Mouse (Mus musculus): ENCODE results near the gene Fgf3.

- TF ChIP-seq POLR2A (IDR thresholded peaks at IDR 0.05; ENCODE audit: borderline replicate concordance, low read depth, low read length) (no peak), CTCF (IDR thresholded peaks at IDR 0.05; ENCODE audit: low read depth, low read length) (no peak)
Observed at GRCm38 (mm10) chr7:144788631-144789030, 49.3 kb upstream of the Fgf3 start.

All from bone marrow macrophage, adult 2 months (primary cell).